ENCODE assay signal across 22 mouse cellular contexts in the genomic region with DNA sequence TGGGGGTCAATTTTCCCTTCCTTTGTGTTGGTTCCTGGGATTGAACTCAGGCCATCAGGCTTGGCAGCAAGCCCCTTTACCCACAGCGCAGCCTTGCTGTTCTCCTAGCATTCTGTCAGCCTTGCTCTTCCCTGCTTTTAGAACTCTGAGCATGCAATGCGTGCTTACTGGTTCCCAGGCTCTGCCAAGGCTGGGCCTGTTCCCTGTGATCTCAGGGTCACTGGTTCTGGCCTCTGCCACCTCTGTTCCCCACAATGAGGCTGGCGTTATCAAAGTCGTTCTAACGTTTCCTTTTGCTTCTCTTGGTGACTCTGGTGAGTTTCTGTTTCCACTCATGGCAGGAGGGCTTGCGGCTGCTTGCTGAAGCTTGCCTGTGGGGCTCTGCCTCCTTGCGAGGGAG. TPM values are rescaled to one million over a fixed set of nuclear protein-coding genes. Genes with fewer than 3 reads are reported as not detected.
A peak's percentile ranks its signal among the peaks of the same experiment; 100 is the strongest.
DNase-seq lines count a peak whose midpoint lies in the region; ATAC-seq and TF ChIP-seq lines count a peak whose summit lies in the region.
"Had no signal": no experiment of that assay in that cellular context is flagged by ENCODE, and none has a peak within 500 bp of the region (broad histone marks: within the 10 kb centered on the region; RNA-seq: fewer than 3 reads in every experiment).

No protein-coding gene starts in this region.

- H3K9ac ChIP-seq in midbrain, embryonic 13.5 days (replicated peaks), result no peak overlapping the region
- H3K9ac ChIP-seq in limb, embryonic 13.5 days, result 0 out of 2 replicates have a peak overlapping the region, but pooled peaks have one; percentile 2

- no peak overlapping the region for H3K4me2 ChIP-seq in midbrain, embryonic 13.5 days (replicated peaks)
- no peak overlapping the region for H3K4me2 ChIP-seq in limb, embryonic 13.5 days (replicated peaks)
- H3K4me2 ChIP-seq: heart, embryonic 11.5 days; liver, embryonic 11.5 days had no signal

- H3K4me1 ChIP-seq in midbrain, embryonic 10.5 days, result peaks cover 29% of the 10 kb centered on the region
- H3K4me1 ChIP-seq in midbrain, embryonic 13.5 days (replicated peaks), result peaks cover 20% of the 10 kb centered on the region
- H3K4me1 ChIP-seq in limb, embryonic 13.5 days, result peaks cover 16% of the 10 kb centered on the region

- TF ChIP-seq CTCF in gastrocnemius, adult 2 months (IDR thresholded peaks at IDR 0.05), result no peak

- peaks cover 56% of the 10 kb centered on the region for H3K27me3 ChIP-seq in midbrain, embryonic 10.5 days (ENCODE audit: low read depth, poor library complexity, severe bottlenecking)
- peaks cover 9% of the 10 kb centered on the region; the same call in 1 of the 2 replicates for H3K27me3 ChIP-seq in midbrain, embryonic 13.5 days
- H3K27me3 ChIP-seq in limb, embryonic 13.5 days, result peaks cover 13% of the 10 kb centered on the region; the same call in 1 of the 2 replicates
- H3K27me3 ChIP-seq: Patski had no signal

- no peaks in the 10 kb centered on the region for H3K9me3 ChIP-seq in midbrain, embryonic 10.5 days (replicated peaks)
- no peaks in the 10 kb centered on the region for H3K9me3 ChIP-seq in midbrain, embryonic 13.5 days
- no peaks in the 10 kb centered on the region for H3K9me3 ChIP-seq in limb, embryonic 13.5 days

- H3K27ac ChIP-seq in gastrocnemius, adult 2 months, result peak overlapping the region; percentile 4; the same call in 1 of the 2 replicates
- H3K27ac ChIP-seq in midbrain, embryonic 10.5 days (replicated peaks), result peak overlapping the region; percentile 2; the same call in 1 of the 2 replicates
- no peak overlapping the region for H3K27ac ChIP-seq in midbrain, embryonic 13.5 days
- no peak overlapping the region for H3K27ac ChIP-seq in limb, embryonic 13.5 days
- H3K27ac ChIP-seq: layer of hippocampus, adult 2 months had no signal

- H3K36me3 ChIP-seq in midbrain, embryonic 10.5 days, result no peaks in the 10 kb centered on the region
- no peaks in the 10 kb centered on the region for H3K36me3 ChIP-seq in midbrain, embryonic 13.5 days
- no peaks in the 10 kb centered on the region for H3K36me3 ChIP-seq in limb, embryonic 13.5 days

- DNase-seq in adrenal gland, adult (ENCODE audit: inconsistent age in 2 of 2, low spot score in 1 of 2), result peak; percentile 59 to 85
- no peak for DNase-seq in adrenal gland, adult 8-10 months
- no peak for DNase-seq in gastrocnemius, adult 2 months
- DNase-seq in gastrocnemius, postnatal 4 days (ENCODE audit: low spot score in 2 of 2), result no peak
- DNase-seq in midbrain, embryonic 10.5 days (ENCODE audit: low spot score), result no peak
- DNase-seq: cerebellum, adult 9-11 months; heart, postnatal 14 days; kidney, adult 2 months; kidney, postnatal 14 days; lung, adult 2 months; right cerebral cortex, postnatal 14 days; spleen, adult 18-20 months; thymus, postnatal 36 days had no signal

- intact Hi-C loops in gastrocnemius, adult 2 months (cut with DNase I), result no loop called here

- no peak for ATAC-seq in midbrain, embryonic 13.5 days
- ATAC-seq in limb, embryonic 13.5 days (ENCODE audit: low FRiP score, low read depth), result no peak
- ATAC-seq in frontal cortex, adult (ENCODE audit: low TSS enrichment), result no peak
- ATAC-seq: Patski had no signal

- WGBS in midbrain, embryonic 10.5 days, result 61% methylated on average over 7 of the region's 7 CpGs
- 56% methylated on average over 7 of the region's 7 CpGs for WGBS in midbrain, embryonic 13.5 days
- 50% methylated on average over 7 of the region's 7 CpGs for WGBS in limb, embryonic 13.5 days

- H3K4me3 ChIP-seq in gastrocnemius, adult 2 months, result no peak overlapping the region
- H3K4me3 ChIP-seq in midbrain, embryonic 10.5 days, result no peak overlapping the region
- H3K4me3 ChIP-seq in midbrain, embryonic 13.5 days (replicated peaks), result no peak overlapping the region
- H3K4me3 ChIP-seq in limb, embryonic 13.5 days, result no peak overlapping the region
- H3K4me3 ChIP-seq: erythroblast, embryonic 14.5 days; layer of hippocampus, adult 2 months; megakaryocyte, embryonic 14.5 days had no signal

RNA-seq across cellular contexts. Expression of gene Cbx4, which starts 31.9 kb away (rescaled TPM):
- 100 to 1,000 TPM in 1 of 4 experiments, 10 to 100 TPM in 3; 70.8 to 227 (median 87.4) TPM for total RNA-seq in adrenal gland, adult 8-10 months (2022)
- 1 to 10 TPM; 2.1 to 2.2 TPM for total RNA-seq in gastrocnemius, adult 2 months (2021)
- total RNA-seq in gastrocnemius, postnatal 4 days (2021), result 10 to 100 TPM; 10.4 to 10.7 TPM
- polyA plus RNA-seq in midbrain, embryonic 10.5 days (2016; fragmentation: Nextera tagmentation; extraction: Ambion mirVana), result 5.1 and 7.1 TPM in 2 replicates
- 14.1 and 16.3 TPM in 2 replicates for polyA plus RNA-seq in midbrain, embryonic 13.5 days (2015; fragmentation: Nextera tagmentation; extraction: Ambion mirVana)
- 10.7 and 11.3 TPM in 2 replicates for polyA plus RNA-seq in limb, embryonic 13.5 days (2015; fragmentation: Nextera tagmentation; extraction: Ambion mirVana)

Comparison
In these comparisons a context has a peak if more than half of its experiments do, and no peak if none do; other contexts are left out.
1. DNase-seq: peak in adrenal gland, adult (2 of 2); none in adrenal gland, adult 8-10 months (single experiment), gastrocnemius, adult 2 months (single experiment), gastrocnemius, postnatal 4 days (0 of 2) and midbrain, embryonic 10.5 days (single experiment).
2. H3K27ac ChIP-seq: peak in gastrocnemius, adult 2 months (single experiment) and midbrain, embryonic 10.5 days (single experiment); none in midbrain, embryonic 13.5 days (single experiment) and limb, embryonic 13.5 days (single experiment).
3. RNA of gene Cbx4, which starts 31.9 kb away (total RNA-seq): 70.8 to 227 TPM in adrenal gland, adult 8-10 months; 10.4 to 10.7 TPM in gastrocnemius, postnatal 4 days and 2.1 to 2.2 TPM in gastrocnemius, adult 2 months; every median in the first group is over 4 times any median in the second.